Mouse (Mus musculus): ENCODE measurements around the gene Mrpl33. TPM values are rescaled to one million over a fixed set of nuclear protein-coding genes. Genes with fewer than 3 reads are reported as not detected.

Mrpl33 gene
- total RNA-seq, 4 experiments from 2014 or later = 266 to 421 (median 323) TPM

DNA sequence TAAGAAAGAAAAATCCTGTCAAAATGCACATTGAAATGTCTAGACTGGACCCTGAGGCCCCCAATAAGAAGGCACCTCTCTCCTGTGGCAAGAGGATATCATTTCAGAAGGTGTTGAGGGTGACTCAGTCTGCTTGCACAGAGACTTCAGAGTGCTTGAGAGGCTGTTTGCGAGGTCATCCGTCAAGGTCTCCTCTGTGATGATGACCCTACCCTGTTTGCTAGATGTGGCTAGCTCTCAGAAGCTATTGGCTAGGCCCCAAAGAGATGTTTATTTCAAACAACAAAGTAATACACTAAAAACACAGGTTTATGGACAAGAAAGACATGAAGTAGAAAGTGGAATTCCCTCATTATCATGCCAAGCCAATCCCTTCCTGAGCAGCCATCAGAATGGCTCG, 45.6 kb downstream of the Mrpl33 start:
- DNase-seq = no peak

DNA sequence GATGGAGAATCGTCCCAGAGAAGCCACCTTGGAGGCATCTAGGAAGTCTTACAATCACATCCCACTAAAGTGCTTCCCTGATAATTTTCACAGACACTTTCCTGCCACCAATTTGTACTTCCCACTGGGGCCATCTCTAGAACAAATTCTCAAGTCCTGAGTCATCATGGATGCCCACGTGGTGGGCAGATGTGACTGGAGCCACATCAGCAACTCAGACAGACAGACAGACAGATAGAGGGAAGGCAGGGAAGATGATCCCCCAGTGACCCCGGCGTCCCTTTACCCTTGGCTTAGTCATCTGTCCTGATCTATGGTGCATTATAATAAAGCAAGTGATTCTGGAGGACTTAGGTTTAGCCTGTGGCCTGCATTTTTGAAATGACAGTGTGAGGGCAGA, 47.5 kb downstream of the Mrpl33 start:
- DNase-seq = no peak

DNA sequence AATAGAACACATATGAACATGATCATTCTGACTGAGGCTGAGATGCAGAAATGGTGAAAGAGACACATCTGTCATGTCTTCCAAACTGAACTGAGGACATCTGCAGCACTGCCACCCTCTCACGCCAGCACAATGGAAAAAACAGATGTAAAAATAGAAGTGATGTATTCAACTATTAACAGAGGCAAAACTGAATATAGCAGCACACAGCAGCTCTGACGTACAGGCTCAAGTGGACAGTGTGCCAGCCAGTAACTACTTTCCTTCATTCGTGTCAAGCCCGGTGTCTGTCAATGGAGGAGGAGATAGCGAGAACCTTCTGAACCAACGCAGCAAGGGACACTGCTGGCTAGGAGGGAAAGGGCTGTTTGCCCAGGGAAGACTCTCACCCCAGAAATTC, 48.1 kb downstream of the Mrpl33 start:
- no peak for DNase-seq

DNA sequence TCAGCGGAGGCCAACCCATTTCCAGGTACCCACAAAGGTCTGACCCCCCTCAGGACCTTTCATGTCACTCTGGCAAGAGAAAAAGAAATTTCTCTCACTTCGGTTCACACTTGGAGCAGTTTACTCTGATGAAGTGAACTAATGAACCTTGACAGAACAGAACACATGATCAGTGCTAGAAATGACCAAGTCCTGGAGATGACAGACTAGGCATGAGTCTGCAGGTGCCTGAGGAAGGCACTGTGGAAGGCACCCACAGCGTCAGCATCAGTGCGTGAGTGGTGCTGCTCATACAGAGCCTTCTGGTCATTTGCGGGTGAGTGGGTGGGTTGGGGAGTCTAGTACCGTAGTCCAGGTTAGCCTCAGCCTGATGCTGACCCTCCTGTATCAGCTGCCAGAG, 49.1 kb downstream of the Mrpl33 start:
- no peak for DNase-seq

DNA sequence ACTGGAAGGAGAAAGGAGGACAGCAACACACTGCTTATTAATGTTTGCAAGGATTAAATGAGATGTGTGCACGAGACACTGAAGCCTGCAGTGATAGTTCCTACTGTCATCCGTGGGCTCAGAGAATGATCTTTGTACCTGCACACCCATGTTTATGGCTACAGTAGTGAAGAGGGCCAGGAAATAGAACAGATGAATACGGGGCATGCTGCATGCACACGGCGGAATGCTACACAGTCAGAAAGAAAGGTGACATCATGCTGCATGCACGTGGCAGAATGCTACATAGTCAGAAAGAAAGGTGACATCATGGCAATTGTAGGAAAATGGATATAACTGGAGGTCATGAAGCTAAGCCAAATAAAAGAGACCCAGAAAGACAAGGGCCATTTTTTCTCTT, 49.8 kb downstream of the Mrpl33 start:
- no peak for DNase-seq

DNA sequence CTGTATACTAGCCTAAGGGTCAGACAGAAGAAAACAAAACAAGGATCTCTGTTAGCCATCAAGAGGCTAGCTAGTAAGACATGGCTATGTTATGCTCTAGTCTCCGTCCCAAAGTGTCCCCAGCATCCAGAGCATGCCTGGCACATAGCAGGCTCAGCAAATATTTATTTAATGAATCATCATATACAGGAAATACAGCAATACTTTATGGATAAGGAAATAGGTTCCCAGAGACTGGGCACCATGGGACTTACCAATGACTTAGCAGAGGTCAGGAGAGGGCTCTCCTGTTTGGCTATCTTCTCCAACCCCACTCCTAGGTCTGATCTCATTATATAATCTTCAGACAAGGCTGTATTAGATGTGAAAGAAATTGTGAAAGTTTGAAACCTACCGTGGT, 50.6 kb downstream of the Mrpl33 start:
- DNase-seq = no peak

DNA sequence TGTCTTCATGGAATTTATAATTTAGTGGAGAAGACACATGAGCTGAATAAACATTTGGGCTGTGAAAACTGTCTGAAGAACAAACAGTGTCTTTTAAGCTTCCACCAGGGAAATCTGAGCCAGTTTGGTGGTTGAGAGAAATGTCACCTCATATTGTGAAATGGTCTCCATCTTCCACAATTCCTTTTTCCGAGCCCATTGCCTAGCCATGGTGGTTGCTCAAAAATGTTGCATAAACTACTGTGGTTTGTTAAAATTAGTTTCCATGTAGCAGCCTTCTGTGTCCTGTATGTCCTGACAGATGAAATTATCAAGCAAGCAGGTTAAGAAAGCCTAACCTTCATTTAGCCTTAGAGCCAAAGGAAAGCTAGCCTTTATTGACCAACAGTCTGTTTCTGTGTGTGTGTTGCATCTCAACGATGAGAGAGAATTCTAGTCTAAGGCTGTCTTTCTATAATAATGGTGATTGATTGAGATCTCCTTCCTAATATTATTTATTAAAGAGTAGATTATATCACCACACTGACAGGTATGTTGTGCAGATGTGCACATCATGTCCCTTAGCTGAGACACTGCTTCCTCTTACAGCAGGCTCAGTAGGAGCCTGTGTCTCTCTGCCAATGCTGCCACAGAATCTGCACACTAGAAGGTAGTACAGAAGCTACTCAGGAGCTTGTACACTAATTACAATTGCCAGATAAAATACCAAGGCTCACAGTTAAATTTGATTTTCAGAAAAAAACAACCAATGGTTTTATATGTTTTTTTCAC, 54.0 kb downstream of the Mrpl33 start:
- DNase-seq = no peak

DNA sequence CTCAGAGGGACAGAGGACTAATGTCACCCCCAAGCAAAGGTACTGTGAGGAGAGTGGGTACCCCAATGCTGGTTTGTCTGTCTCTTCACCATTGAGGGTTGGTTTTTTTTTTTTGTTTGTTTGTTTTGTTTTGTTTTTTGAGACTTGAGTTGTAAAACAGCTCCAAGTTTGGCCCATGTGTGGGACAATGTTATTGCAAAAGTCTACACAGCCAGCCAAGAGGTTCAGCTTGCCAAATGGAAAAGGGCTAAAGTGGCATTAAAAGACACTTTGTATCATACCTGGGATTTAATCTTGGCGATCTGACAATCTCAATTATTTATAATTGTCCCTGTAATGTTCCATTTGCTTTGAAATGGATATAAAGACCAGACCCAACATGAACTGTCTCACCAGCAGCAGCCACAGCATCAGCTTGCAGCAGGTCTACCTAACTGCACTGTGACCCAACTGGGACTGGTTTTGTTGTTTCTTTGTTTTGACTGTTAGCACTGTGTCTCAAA, 59.0 kb downstream of the Mrpl33 start:
- no peak for DNase-seq

DNA sequence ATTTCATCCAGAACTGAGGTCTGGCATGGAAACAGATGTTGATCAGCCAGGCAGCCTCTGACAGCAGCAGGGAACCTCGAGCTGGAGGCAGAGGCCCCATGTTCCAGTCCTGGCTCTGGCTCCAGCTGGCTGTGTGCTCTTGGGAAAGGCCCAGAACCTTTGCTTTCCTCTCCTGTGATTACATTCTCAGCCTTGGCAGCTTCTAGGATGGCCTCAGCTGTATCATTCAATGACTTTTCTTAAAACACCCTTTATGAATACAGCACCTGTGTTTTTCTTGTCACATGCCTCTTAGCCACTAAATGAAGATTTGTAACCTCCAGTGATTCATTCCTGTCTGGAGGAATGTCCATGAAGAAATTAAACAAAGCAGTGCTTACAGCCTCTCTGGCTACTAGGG, 69.4 kb downstream of the Mrpl33 start:
- no peak for DNase-seq

DNA sequence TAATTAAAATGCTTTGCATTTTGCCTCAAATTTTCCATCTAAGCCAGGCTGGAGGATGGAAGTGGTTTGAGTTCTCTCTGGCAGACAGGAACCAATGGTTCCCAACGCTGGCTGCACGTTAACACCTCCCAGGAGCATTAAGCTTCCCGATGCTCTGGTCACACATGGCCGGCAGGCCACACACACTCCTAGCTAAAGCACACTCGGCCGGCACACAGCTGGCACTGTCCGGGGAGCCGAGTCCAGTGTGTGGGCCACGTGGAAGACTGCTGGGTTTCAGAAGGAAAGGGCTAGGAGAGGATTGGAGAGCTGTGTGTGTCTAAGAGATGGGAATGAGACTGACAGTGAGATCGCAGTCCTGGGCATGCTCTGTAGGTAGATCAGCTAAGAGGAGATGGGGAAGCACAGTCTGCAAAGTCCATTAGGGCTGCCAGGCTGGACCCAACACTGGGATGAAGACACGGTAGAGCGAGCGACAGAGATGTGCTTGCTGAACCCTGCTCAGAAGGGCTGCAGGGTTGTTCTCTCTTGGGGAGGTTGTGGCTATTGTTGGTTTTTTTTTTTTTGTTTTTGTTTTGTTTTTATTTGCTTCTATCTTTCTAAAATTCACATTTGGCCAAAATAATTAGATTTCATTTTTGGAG, 71.7 kb downstream of the Mrpl33 start:
- DNase-seq = no peak

DNA sequence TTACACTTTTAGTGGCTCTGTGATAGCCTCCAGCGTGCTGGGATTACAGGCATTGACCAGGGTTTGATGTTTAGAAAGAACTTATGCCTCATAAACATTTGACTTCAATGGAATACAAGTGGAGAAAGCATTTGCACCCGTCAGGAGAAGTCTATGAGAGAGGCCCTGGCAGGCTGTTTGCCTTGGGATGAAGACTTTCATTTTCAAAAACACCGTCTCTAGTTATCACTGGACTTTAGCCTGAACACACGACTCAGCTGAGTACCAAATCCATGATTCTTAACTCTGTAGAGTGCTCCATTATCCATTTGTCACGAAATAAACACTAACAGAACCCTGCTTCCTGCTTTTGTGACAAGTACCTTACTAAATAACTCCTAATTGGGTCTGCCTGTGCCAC, 73.2 kb downstream of the Mrpl33 start:
- no peak for DNase-seq

DNA sequence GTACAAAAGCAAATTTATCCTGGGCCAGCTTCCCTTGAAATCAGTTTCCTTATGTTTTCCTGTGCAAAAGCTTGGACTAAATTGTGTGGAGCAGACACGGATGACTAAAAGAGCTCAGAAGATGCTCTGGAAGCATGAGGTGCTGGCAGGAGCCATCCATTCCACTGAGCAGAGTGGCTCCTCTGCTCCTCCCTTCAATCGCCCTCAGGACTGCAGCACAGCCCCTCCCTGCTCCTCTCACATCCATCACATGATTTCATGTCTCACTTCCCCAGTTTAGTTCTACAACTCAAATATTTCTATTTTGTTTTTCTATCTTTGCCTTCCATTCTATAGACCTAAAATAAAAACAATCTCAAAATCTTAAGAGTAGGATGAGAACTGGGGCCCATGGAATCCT, 74.4 kb downstream of the Mrpl33 start:
- no peak for DNase-seq

DNA sequence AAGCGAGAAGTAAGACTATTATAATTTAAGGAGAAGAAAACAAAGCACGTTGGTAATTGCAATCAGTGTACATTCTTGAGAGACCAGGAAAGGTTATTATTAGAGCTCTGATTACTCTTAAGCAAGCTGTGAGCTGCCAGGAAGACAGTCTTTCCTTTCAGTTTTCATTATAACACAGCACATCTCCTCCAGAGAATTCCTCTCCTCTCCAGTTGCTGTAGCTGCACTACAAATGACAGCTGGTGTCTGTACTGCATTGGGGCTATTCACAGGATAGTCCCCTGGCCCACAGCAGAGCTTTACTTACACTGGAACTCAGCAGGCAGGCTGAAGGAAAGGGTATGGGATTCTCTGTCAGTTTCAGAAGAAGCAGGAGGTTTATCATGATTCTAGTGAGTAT, 76.7 kb downstream of the Mrpl33 start:
- no peak for DNase-seq

DNA sequence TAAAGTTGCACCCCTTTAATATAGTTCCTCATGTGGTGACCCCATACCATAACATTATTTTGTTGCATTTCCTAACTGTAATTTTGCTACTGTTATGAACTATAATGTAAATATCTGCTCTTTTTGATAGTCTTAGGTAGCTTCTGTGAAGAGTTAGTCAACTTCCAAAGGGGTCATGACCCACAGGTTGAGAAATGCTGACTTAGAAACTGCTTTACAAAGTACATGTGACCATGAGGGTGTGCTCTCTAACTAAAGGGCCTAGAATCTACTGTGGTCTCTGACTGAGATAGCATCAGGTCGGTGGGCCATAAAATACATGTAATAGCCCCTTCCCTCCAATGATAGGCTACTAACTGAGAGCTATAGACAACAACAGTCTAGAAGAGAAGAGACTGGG, 81.3 kb downstream of the Mrpl33 start:
- no peak for DNase-seq

DNA sequence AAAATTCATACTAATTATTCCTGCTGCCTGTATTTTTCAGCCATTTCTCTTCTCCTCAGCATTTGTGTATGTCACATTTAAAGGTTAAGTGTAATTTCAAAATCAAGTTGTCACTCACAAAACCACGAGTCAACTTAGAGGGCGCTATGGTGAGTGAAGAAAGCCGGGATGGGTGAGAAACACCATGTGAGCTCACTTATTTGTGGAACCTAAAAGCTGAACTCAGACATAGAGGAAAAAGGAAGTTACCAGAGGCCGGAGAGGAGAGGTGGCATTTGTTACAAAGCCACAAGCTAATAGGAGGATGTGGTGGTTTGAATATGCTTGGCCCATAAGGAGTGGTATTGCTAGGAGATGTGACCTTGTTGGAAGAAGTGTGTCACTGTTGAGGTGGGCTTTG, 83.4 kb downstream of the Mrpl33 start:
- no peak for DNase-seq

DNA sequence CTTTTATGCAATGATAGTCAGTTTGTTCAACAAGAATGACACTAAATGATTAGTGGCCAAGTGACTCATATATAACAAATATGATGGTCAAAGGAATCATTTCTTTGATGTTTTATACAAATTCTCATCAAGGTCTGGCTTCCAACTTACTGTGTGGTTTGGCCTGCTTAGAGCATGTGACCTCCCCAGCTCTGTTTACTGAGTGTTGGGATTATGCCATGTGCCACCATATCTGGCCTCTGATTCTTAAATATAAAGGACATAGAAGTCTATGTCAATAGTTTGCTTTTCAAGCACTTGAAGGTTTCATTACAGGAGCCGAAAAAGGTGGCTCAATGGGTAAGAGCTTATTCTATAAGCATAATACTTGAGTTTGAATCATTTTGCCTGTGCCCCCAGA, 85.6 kb downstream of the Mrpl33 start:
- DNase-seq = no peak

DNA sequence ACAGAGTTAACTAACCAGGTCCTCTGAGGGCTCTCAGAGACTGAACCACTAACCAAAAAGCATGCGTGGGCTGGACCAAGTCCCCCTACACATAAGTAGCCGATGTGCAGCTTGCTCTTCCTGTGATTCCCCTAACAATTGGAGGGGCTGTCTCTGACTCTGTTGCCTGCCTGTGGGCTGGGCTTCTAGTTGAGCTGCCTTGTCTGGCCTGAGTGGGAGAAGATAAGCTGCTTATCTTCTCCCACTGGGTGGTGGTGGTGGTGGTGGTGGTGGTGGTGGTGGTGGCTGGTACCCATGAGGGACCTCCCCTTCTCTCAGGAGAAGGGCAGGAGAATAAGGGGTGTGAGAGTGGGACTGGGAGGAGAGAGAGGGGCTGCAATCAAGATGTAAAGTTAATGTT, 89.3 kb downstream of the Mrpl33 start:
- no peak for DNase-seq

DNA sequence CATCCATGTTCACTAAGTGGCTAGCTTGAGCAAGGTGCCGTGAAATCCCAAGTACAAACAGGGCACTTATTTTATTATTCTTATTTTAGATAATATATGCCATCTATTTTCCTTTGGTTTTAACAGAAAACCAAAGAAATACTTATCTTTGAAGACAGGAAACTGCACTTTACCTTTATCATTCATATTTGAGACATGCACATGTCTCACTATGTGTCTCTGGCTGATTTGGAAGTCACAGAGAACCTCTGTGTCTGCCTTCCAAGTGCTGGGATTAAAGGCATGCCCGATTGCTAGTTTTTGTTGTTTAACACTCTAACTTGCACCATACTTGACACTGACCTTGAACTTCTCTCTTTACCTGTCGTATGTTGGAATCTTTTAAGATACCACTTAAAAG, 91.2 kb downstream of the Mrpl33 start:
- DNase-seq = no peak

DNA sequence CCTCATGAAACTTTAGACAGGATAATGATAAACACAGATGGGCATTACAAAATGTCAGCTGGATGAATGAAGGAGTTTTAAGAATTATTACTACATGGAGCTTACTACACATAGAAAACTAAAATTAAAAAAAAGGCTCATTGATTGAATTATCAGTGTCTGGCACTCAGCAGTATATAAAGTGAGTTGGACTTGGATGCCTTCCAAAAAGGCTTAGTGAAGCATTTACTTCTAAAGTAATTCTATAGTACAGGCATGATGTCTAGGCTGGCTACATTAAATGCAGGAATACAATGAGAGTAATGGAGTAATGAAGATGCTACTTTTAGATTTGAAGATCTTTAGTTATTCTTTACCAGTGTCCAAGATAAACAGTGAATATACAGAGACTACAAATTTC, 96.5 kb downstream of the Mrpl33 start:
- no peak for DNase-seq

DNA sequence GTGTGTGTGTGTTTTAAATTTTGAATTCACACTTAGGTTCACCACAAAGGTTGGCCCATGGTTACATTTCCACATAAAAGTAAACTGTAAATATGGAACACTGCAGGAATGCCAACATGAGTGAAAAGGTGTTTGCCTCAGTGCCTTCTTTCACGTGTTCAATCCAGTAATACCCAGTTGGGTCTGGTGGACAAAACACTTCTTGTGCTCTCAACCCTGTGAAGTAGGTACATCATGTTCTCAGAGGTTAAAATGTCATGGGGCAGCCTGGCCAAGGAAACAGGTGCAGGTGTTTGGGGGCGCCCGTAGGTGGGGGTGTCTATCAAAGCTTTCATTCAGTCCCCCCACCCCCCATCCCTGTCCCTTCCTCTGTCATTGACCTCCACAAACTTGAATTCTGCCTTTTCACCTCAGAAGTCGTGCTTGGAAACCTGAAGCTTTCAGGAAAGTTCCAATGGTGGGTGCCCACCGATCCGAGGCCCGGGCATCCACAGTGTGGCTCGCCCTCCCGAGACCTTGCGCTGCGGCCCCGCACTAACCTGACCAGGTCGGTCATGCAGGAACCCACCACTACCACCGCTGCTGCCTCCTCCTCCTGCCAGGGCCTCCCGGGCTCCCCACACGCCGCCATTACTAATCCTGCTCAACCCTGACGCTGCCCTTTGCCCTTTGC, 100.4 kb downstream of the Mrpl33 start, which contains the start of gene Rbks:
Gene Rbks (minus strand): TSS at position 657 of the 673 bp plus-strand sequence.
- DNase-seq = no peak

DNA sequence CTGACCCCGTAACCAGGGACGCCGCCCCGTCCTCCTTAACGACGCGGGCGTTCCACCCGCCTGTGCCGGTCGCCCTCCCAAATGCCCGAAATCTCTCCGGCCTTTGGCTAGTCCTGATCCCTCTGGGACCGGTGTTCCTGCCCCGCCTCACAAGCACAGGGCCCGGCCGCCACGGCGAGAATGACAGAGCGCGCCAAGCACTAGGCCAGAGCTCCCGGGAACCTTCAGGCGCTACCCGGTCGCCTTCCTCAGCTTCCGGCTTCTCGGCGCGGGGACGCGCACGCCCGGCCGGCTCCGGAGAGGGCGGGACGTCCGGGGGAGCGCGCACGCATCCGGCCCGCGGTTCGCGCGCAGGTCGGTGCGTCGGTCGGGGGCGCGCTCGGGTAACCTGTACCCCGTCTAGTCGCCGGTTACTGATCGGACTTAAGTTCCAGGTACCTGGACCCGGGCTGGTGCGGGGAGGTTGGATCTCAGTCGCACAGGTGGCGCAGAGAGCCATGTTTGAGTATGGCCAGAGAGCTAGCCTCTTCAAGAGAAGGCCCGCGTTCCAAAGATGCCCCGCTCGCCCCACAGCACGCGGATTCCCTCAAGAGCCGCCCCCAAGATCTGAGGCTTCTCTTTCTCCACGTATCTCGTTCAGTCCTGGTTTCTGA, 101.0 kb downstream of the Mrpl33 start, which contains the start of gene Babam2:
Gene Babam2 (plus strand): TSS at position 41 of the 653 bp plus-strand sequence.
- DNase-seq = peak; percentile 84

DNA sequence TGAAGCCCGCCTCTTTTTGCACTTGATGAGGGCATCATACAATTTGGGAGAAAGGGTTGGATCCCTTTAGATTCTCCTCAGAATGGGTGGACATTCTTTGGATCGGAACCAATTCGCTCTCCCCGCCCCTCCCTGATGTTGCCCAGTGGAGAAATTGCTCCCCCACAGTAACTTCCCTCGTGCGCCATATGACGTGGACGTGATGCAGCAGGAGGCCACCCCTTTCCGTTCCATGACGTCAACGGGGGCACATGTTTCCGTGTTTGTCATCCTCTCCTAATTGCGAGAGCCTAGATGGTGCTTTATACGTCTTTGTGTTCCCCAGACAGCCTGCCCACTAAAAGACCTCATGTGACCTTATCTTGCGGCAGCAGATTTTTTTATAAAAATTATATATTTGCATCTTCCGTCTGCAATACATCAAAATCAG, 101.6 kb downstream of the Mrpl33 start:
- DNase-seq = peak; percentile 95

DNA sequence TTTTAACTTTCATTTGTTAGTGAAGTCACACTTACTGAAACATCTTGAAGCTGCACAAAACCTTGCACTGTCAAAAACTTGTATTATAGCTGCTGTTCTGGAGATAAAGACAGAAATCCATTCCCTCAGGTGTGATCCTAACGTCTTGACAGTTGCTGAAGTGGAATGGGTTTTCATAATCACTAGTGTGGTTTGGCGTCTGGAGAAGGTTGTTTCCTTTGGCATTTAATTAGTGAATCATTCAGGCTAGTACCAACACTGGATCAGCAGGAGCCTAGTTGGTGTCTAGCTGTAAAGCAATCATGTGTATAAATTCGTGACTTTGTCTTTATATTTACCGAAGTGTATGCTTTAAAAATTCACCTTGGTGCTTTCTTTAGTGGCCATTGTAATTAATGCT, 102.2 kb downstream of the Mrpl33 start:
- no peak for DNase-seq

Measured in adrenal gland, adult 8-10 months (tissue).